Mouse (Mus musculus): ENCODE data around the gene Ddx19b.

DNA sequence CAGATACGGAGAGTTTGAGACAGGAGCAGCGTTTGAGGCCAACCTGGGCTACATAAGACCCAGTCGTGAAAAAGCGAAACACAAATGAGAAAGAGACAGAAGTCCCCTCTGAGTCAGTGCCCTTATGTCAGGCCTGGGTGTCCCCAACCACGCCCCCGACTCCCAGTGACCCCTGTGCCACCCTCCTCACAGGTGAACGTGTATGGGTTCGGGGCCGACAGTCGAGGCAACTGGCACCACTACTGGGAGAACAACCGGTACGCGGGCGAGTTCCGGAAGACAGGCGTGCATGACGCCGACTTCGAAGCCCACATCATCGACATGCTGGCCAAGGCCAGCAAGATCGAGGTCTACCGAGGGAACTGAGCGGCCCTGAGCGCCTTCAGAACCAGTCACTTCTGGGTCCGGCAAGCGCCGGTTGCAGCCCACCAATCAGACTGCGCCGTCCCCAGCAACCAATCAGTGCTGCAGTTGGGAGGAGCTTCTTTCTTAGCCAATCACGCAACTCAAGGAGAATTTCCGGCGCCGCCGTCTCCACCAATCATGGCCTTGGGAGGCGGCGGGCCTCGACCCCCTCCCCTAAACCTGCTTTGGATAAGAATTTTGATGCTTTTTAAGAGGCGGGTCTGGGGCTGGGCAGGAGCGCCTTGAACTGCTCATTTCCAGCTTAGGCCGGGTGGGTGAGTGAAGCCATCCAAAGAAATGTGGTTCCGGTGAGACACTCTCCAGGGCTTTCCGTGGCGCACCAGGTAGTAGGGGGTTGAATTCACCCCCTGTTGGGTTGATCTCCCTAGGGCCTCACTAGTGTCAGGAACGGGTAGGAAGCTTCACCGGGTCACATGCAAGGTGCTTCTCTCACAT lies 61.4 kb downstream of the Ddx19b start:
- TF ChIP-seq CTCF (IDR thresholded peaks at IDR 0.05) (no peak), EP300 (IDR thresholded peaks at IDR 0.05; ENCODE audit: insufficient read depth, low read depth, low read length) (no peak), POLR2A (IDR thresholded peaks at IDR 0.05; ENCODE audit: insufficient read depth, low read depth, low read length) (peak; percentile 77)
